Mouse (Mus musculus) cortical plate, adult 2 months (tissue): ENCODE data around the gene Sptbn4. TPM values are rescaled to one million over a fixed set of nuclear protein-coding genes. Genes with fewer than 3 reads are reported as not detected.

Experiments
- H3K27ac ChIP-seq: fragments of 200-500 bp; 2 replicates; pipeline ENCODE4 v1.5.1; 2012; ENCODE audit warnings: low read length, control low read depth, inconsistent platforms; ENCODE audit not compliant: insufficient read depth
- H3K4me1 ChIP-seq: fragments of 200-500 bp; 2 replicates; pipeline ENCODE4 v1.6.1; 2011; ENCODE audit warnings: low read length; ENCODE audit not compliant: control insufficient read depth, insufficient read depth
- H3K4me3 ChIP-seq: fragments of 200-500 bp; 2 replicates; pipeline ENCODE4 v1.5.1; 2011; ENCODE audit warnings: mild to moderate bottlenecking, low read length, control low read depth; ENCODE audit not compliant: insufficient read depth
- CTCF ChIP-seq: fragments of 200-500 bp; IDR thresholded peaks from 2 replicates; pipeline ENCODE4 v1.5.1; 2011; ENCODE audit warnings: mild to moderate bottlenecking, control low read depth, low read length; ENCODE audit not compliant: insufficient read depth; ENCODE audit errors: extremely low read depth
- POLR2A ChIP-seq: fragments of 200-500 bp; IDR thresholded peaks from 2 replicates; pipeline ENCODE4 v1.6.1; 2011; ENCODE audit warnings: mild to moderate bottlenecking, low read length, control low read depth; ENCODE audit not compliant: insufficient read depth; ENCODE audit errors: extremely low read depth
- polyA plus RNA-seq: library from polyadenylated mRNA; depleted of rRNA; stranded (reverse); fragments of >200 nt; gene quantifications from 2 replicates; pipeline ENCODE4 v1.2.3, GENCODE M21; 2012

Gene Sptbn4
- polyA plus RNA-seq, 1 experiment: 149 TPM

- TF ChIP-seq CTCF: no peak
- TF ChIP-seq POLR2A: peak; percentile 54; the same call in 1 of the 2 replicates
These were observed 51.8 kb downstream of the Sptbn4 start for GRCm38 (mm10) chr7:27395521-27396183.

DNA sequence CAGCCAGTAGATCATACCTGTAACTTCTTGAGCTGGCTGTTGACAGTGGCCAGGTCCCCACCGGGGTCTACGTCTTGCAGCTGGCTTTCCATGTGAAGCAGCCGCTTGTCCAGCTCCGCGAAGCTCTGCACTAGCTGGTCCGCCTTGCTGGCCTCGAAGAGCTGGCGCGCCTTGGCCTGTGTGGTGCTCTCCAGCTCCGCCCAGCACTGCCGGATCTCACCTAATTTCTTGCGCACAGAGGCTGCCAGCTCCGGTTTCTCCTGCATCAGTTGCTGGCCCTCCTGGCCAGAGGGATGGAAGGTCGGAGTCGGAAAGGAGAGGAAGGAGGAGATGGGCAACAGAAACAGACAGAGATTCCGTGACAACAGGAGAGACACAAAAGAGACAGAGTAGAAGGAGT lies 56.1 kb downstream of the Sptbn4 start:
- Histone ChIP-seq H3K27ac (no peak overlapping the region), H3K4me1 (no peaks in the 10 kb centered on the region)
- TF ChIP-seq POLR2A: no peak
- no peak for TF ChIP-seq CTCF

More at GRCm38 (mm10) chr7:27395521-27396183, 51.8 kb downstream of the Sptbn4 start:
- Histone ChIP-seq H3K27ac (peak overlapping the region; percentile 96), H3K4me1 (0 out of 2 replicates have a peak, but pooled peaks cover under 1% of the 10 kb centered on the region), H3K4me3 (peak overlapping the region; percentile 84)

GRCm38 (mm10) chr7:27389213-27389612 lies 58.3 kb downstream of the Sptbn4 start:
- Histone ChIP-seq H3K4me3 (no peak overlapping the region), H3K4me1 (no peaks in the 10 kb centered on the region; the same call in 1 of the 2 replicates), H3K27ac (no peak overlapping the region)
- TF ChIP-seq CTCF: no peak
- no peak for TF ChIP-seq POLR2A

More for the DNA sequence above, 56.1 kb downstream of the Sptbn4 start:
- no peak overlapping the region for H3K4me3 ChIP-seq

- TF ChIP-seq CTCF: peak; percentile 53
- TF ChIP-seq POLR2A: no peak
- Histone ChIP-seq H3K4me1 (no peaks in the 10 kb centered on the region; the same call in 1 of the 2 replicates), H3K27ac (no peak overlapping the region), H3K4me3 (no peak overlapping the region)
These were observed 62.8 kb downstream of the Sptbn4 start for GRCm38 (mm10) chr7:27384731-27385130.

GRCm38 (mm10) chr7:27384134-27384533 lies 63.4 kb downstream of the Sptbn4 start:
- Histone ChIP-seq H3K4me3 (no peak overlapping the region), H3K27ac (no peak overlapping the region), H3K4me1 (no peaks in the 10 kb centered on the region; the same call in 1 of the 2 replicates)
- no peak for TF ChIP-seq POLR2A
- no peak for TF ChIP-seq CTCF

GRCm38 (mm10) chr7:27383233-27383632 lies 64.3 kb downstream of the Sptbn4 start:
- H3K4me3 ChIP-seq: no peak overlapping the region
- no peak for TF ChIP-seq CTCF
- TF ChIP-seq POLR2A: no peak
- H3K27ac ChIP-seq: no peak overlapping the region
- no peaks in the 10 kb centered on the region; the same call in 1 of the 2 replicates for H3K4me1 ChIP-seq

DNA sequence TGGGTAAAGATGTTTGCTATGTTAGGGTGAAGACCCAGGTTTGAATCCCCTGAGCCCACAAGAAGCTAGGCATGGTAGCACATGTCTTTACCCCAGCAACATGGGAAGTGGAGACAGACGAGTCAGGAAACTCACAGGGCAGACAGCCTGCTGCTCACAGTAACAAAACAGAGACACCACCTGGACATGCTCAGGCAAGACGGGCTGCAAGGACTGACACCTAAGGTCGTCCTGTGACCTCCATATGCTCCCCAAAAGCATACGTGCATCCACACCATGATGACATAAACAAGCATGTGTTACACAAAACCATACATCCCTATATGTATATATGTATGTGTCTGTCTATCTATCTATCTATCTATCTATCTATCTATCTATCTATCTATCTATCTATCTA lies 65.9 kb downstream of the Sptbn4 start:
- Histone ChIP-seq H3K4me1 (no peaks in the 10 kb centered on the region; the same call in 1 of the 2 replicates), H3K27ac (no peak overlapping the region), H3K4me3 (no peak overlapping the region)
- TF ChIP-seq POLR2A: no peak
- no peak for TF ChIP-seq CTCF

DNA sequence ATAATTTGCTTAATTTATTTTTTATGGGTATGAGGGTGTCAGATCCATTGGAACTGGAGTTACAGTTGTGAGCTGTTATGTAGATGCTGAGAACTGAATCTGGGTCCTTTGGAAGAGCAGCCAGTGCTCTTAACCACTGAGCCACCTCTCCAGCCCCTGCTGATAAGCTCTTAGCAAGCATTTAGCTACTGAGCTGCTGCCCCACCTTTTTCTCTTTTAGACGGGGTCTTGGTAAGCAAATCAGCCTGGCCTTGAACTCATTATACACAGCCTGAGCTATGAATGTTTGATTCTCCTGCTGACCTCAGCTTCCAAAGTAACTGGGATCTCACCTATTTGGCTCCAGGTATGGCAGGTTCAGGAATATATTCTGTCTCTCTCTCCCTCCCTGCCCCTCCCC lies 66.5 kb downstream of the Sptbn4 start:
- H3K4me3 ChIP-seq: no peak overlapping the region
- no peaks in the 10 kb centered on the region; the same call in 1 of the 2 replicates for H3K4me1 ChIP-seq
- no peak overlapping the region for H3K27ac ChIP-seq
- no peak for TF ChIP-seq POLR2A

DNA sequence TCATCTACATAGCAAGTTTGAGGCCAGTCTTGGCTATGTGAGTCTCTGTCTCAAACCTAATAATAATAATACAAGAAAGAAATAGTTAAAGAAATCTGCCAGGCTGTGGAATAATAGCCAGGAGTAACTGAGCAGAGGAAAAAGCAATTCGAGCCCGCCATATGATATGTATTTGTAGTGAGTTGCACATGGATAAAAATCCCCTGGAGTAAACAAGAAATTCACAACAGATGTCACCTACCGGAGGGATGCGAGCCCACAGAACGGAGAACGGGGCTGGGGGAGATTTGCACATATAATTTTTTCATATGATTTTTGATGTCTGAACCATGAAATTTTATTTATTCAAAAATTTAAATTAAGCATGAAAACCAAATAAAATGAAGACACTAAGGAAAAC lies 67.7 kb downstream of the Sptbn4 start:
- TF ChIP-seq POLR2A (no peak), CTCF (no peak)

DNA sequence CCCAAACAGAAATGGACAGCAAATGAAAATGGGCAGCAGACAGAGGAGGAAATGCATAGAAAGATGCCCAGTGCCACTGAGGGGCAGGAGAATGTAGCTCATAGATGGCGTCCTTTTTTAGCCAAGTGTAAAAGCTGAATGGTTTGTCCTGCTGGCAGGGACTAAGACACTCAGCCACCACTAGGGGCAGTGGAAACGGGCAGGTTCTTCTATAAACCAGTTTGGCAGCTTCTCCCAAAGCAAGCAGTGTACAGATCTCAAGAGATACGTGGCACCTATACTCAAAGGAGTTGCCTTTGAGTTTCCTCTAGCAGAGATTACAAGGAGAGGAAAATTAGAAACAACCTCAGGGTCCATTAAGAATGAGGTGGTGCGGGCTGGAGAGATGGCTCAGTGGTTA lies 69.1 kb downstream of the Sptbn4 start:
- Histone ChIP-seq H3K27ac (no peak overlapping the region), H3K4me3 (no peak overlapping the region), H3K4me1 (0 out of 2 replicates have a peak, but pooled peaks cover 1% of the 10 kb centered on the region)
- TF ChIP-seq CTCF: peak; percentile 51
- no peak for TF ChIP-seq POLR2A

More for the DNA sequence above, 67.7 kb downstream of the Sptbn4 start:
- no peak overlapping the region for H3K27ac ChIP-seq
- no peak overlapping the region for H3K4me3 ChIP-seq
- no peaks in the 10 kb centered on the region; the same call in 1 of the 2 replicates for H3K4me1 ChIP-seq
